Mouse (Mus musculus): ENCODE results near the gene Lmbr1. TPM values are rescaled to one million over a fixed set of nuclear protein-coding genes. Genes with fewer than 3 reads are reported as not detected.

Gene Lmbr1
- polyA plus RNA-seq, 1 experiment from 2014 or later = 10.8 TPM

- Histone ChIP-seq H3K36me3 (replicated peaks; ENCODE audit: control insufficient read depth, insufficient read depth, low read depth, low read length) (no peaks in the 10 kb centered on the region), H3K4me1 (ENCODE audit: control insufficient read depth, insufficient read depth, low read length) (no peaks in the 10 kb centered on the region), H3K27me3 (ENCODE audit: control insufficient read depth, insufficient read depth, low read length) (no peaks in the 10 kb centered on the region), H3K9ac (replicated peaks; ENCODE audit: low read length) (no peak overlapping the region), H3K27ac (replicated peaks; ENCODE audit: low read depth, low read length) (no peak overlapping the region), H3K9me3 (replicated peaks; ENCODE audit: control insufficient read depth, low read length) (no peaks in the 10 kb centered on the region), H3K4me3 (ENCODE audit: low read depth, low read length) (no peak overlapping the region), H3K4me2 (ENCODE audit: low read depth, low read length) (no peak overlapping the region)
- ATAC-seq (replicated peaks; ENCODE audit: insufficient number of reproducible peaks, low FRiP score, low TSS enrichment, low read depth) = no peak
- DNase-seq (ENCODE audit: low spot score) = peak; percentile 80
- 19% methylated on average over 2 of the region's 2 CpGs for WGBS
These were observed 85.0 kb downstream of the Lmbr1 start for GRCm38 (mm10) chr5:29293194-29293593.

- H3K27me3 ChIP-seq (ENCODE audit: control insufficient read depth, insufficient read depth, low read length) = no peaks in the 10 kb centered on the region
- H3K36me3 ChIP-seq (replicated peaks; ENCODE audit: control insufficient read depth, insufficient read depth, low read depth, low read length) = no peaks in the 10 kb centered on the region
- 89% methylated on average over 3 of the region's 3 CpGs for WGBS
- H3K4me2 ChIP-seq (ENCODE audit: low read depth, low read length) = no peak overlapping the region
- no peak overlapping the region for H3K27ac ChIP-seq (replicated peaks; ENCODE audit: low read depth, low read length)
- DNase-seq (ENCODE audit: low spot score) (no peak), ATAC-seq (replicated peaks; ENCODE audit: insufficient number of reproducible peaks, low FRiP score, low TSS enrichment, low read depth) (no peak)
- no peaks in the 10 kb centered on the region for H3K4me1 ChIP-seq (ENCODE audit: control insufficient read depth, insufficient read depth, low read length)
- no peak overlapping the region for H3K9ac ChIP-seq (replicated peaks; ENCODE audit: low read length)
- H3K4me3 ChIP-seq (ENCODE audit: low read depth, low read length) = no peak overlapping the region
- no peaks in the 10 kb centered on the region for H3K9me3 ChIP-seq (replicated peaks; ENCODE audit: control insufficient read depth, low read length)
These were observed 88.1 kb downstream of the Lmbr1 start for GRCm38 (mm10) chr5:29290110-29290509.

GRCm38 (mm10) chr5:29289703-29290102 is 88.5 kb downstream of the Lmbr1 start:
- no peak overlapping the region for H3K9ac ChIP-seq (replicated peaks; ENCODE audit: low read length)
- no peak overlapping the region for H3K27ac ChIP-seq (replicated peaks; ENCODE audit: low read depth, low read length)
- 83% methylated on average over 6 of the region's 6 CpGs for WGBS
- H3K4me1 ChIP-seq (ENCODE audit: control insufficient read depth, insufficient read depth, low read length) = no peaks in the 10 kb centered on the region
- ATAC-seq (replicated peaks; ENCODE audit: insufficient number of reproducible peaks, low FRiP score, low TSS enrichment, low read depth) = no peak
- no peak overlapping the region for H3K4me3 ChIP-seq (ENCODE audit: low read depth, low read length)
- H3K27me3 ChIP-seq (ENCODE audit: control insufficient read depth, insufficient read depth, low read length) = no peaks in the 10 kb centered on the region
- DNase-seq (ENCODE audit: low spot score) = no peak
- H3K9me3 ChIP-seq (replicated peaks; ENCODE audit: control insufficient read depth, low read length) = no peaks in the 10 kb centered on the region
- H3K36me3 ChIP-seq (replicated peaks; ENCODE audit: control insufficient read depth, insufficient read depth, low read depth, low read length) = no peaks in the 10 kb centered on the region
- no peak overlapping the region for H3K4me2 ChIP-seq (ENCODE audit: low read depth, low read length)

- H3K36me3 ChIP-seq (replicated peaks; ENCODE audit: control insufficient read depth, insufficient read depth, low read depth, low read length) = no peaks in the 10 kb centered on the region
- H3K4me3 ChIP-seq (ENCODE audit: low read depth, low read length) = no peak overlapping the region
- H3K4me2 ChIP-seq (ENCODE audit: low read depth, low read length) = no peak overlapping the region
- no peaks in the 10 kb centered on the region for H3K9me3 ChIP-seq (replicated peaks; ENCODE audit: control insufficient read depth, low read length)
- H3K4me1 ChIP-seq (ENCODE audit: control insufficient read depth, insufficient read depth, low read length) = no peaks in the 10 kb centered on the region
- H3K9ac ChIP-seq (replicated peaks; ENCODE audit: low read length) = no peak overlapping the region
- ATAC-seq (replicated peaks; ENCODE audit: insufficient number of reproducible peaks, low FRiP score, low TSS enrichment, low read depth) (no peak), DNase-seq (ENCODE audit: low spot score) (no peak)
- H3K27me3 ChIP-seq (ENCODE audit: control insufficient read depth, insufficient read depth, low read length) = no peaks in the 10 kb centered on the region
- H3K27ac ChIP-seq (replicated peaks; ENCODE audit: low read depth, low read length) = no peak overlapping the region
- WGBS = 90% methylated on average over 3 of the region's 3 CpGs
These were observed 97.1 kb downstream of the Lmbr1 start for GRCm38 (mm10) chr5:29281081-29281480.

- H3K4me1 ChIP-seq (ENCODE audit: control insufficient read depth, insufficient read depth, low read length) = no peaks in the 10 kb centered on the region
- H3K4me2 ChIP-seq (ENCODE audit: low read depth, low read length) = no peak overlapping the region
- H3K9me3 ChIP-seq (replicated peaks; ENCODE audit: control insufficient read depth, low read length) = no peaks in the 10 kb centered on the region
- ATAC-seq (replicated peaks; ENCODE audit: insufficient number of reproducible peaks, low FRiP score, low TSS enrichment, low read depth) (no peak), DNase-seq (ENCODE audit: low spot score) (peak; percentile 43)
- H3K9ac ChIP-seq (replicated peaks; ENCODE audit: low read length) = no peak overlapping the region
- H3K27ac ChIP-seq (replicated peaks; ENCODE audit: low read depth, low read length) = no peak overlapping the region
- no peaks in the 10 kb centered on the region for H3K36me3 ChIP-seq (replicated peaks; ENCODE audit: control insufficient read depth, insufficient read depth, low read depth, low read length)
- H3K27me3 ChIP-seq (ENCODE audit: control insufficient read depth, insufficient read depth, low read length) = no peaks in the 10 kb centered on the region
- no peak overlapping the region for H3K4me3 ChIP-seq (ENCODE audit: low read depth, low read length)
These were observed 103.4 kb downstream of the Lmbr1 start for GRCm38 (mm10) chr5:29274746-29275145.

- Histone ChIP-seq H3K27ac (replicated peaks; ENCODE audit: low read depth, low read length) (no peak overlapping the region), H3K27me3 (ENCODE audit: control insufficient read depth, insufficient read depth, low read length) (no peaks in the 10 kb centered on the region), H3K36me3 (replicated peaks; ENCODE audit: control insufficient read depth, insufficient read depth, low read depth, low read length) (no peaks in the 10 kb centered on the region), H3K4me2 (ENCODE audit: low read depth, low read length) (no peak overlapping the region), H3K4me1 (ENCODE audit: control insufficient read depth, insufficient read depth, low read length) (no peaks in the 10 kb centered on the region), H3K9ac (replicated peaks; ENCODE audit: low read length) (no peak overlapping the region), H3K4me3 (ENCODE audit: low read depth, low read length) (no peak overlapping the region), H3K9me3 (replicated peaks; ENCODE audit: control insufficient read depth, low read length) (no peaks in the 10 kb centered on the region)
- no peak for ATAC-seq (replicated peaks; ENCODE audit: insufficient number of reproducible peaks, low FRiP score, low TSS enrichment, low read depth)
- no peak for DNase-seq (ENCODE audit: low spot score)
- WGBS = 77% methylated on average over 2 of the region's 2 CpGs
These were observed 104.8 kb downstream of the Lmbr1 start for GRCm38 (mm10) chr5:29273426-29273825.

- ATAC-seq (replicated peaks; ENCODE audit: insufficient number of reproducible peaks, low FRiP score, low TSS enrichment, low read depth) (no peak), DNase-seq (ENCODE audit: low spot score) (no peak)
- 72% methylated on average over 4 of the region's 4 CpGs for WGBS
- no peaks in the 10 kb centered on the region for H3K27me3 ChIP-seq (ENCODE audit: control insufficient read depth, insufficient read depth, low read length)
- no peaks in the 10 kb centered on the region for H3K36me3 ChIP-seq (replicated peaks; ENCODE audit: control insufficient read depth, insufficient read depth, low read depth, low read length)
- no peak overlapping the region for H3K27ac ChIP-seq (replicated peaks; ENCODE audit: low read depth, low read length)
- no peaks in the 10 kb centered on the region for H3K9me3 ChIP-seq (replicated peaks; ENCODE audit: control insufficient read depth, low read length)
- no peak overlapping the region for H3K4me2 ChIP-seq (ENCODE audit: low read depth, low read length)
- H3K4me3 ChIP-seq (ENCODE audit: low read depth, low read length) = no peak overlapping the region
- no peaks in the 10 kb centered on the region for H3K4me1 ChIP-seq (ENCODE audit: control insufficient read depth, insufficient read depth, low read length)
- no peak overlapping the region for H3K9ac ChIP-seq (replicated peaks; ENCODE audit: low read length)
These were observed 107.3 kb downstream of the Lmbr1 start for GRCm38 (mm10) chr5:29270879-29271278.

GRCm38 (mm10) chr5:29253876-29254275 is 124.3 kb downstream of the Lmbr1 start:
- Histone ChIP-seq H3K27ac (replicated peaks; ENCODE audit: low read depth, low read length) (no peak overlapping the region), H3K4me2 (ENCODE audit: low read depth, low read length) (no peak overlapping the region)
- WGBS = 40% methylated on average over 2 of the region's 2 CpGs

More at GRCm38 (mm10) chr5:29253876-29254275, 124.3 kb downstream of the Lmbr1 start:
- H3K4me3 ChIP-seq (ENCODE audit: low read depth, low read length) = no peak overlapping the region
- ATAC-seq (replicated peaks; ENCODE audit: insufficient number of reproducible peaks, low FRiP score, low TSS enrichment, low read depth) (no peak), DNase-seq (ENCODE audit: low spot score) (no peak)
- H3K9ac ChIP-seq (replicated peaks; ENCODE audit: low read length) = no peak overlapping the region
- H3K9me3 ChIP-seq (replicated peaks; ENCODE audit: control insufficient read depth, low read length) = no peaks in the 10 kb centered on the region
- no peaks in the 10 kb centered on the region for H3K4me1 ChIP-seq (ENCODE audit: control insufficient read depth, insufficient read depth, low read length)
- H3K27me3 ChIP-seq (ENCODE audit: control insufficient read depth, insufficient read depth, low read length) = no peaks in the 10 kb centered on the region
- H3K36me3 ChIP-seq (replicated peaks; ENCODE audit: control insufficient read depth, insufficient read depth, low read depth, low read length) = no peaks in the 10 kb centered on the region

All from embryonic facial prominence, embryonic 11.5 days (tissue).